Mouse (Mus musculus): ENCODE data around the gene Myadm. TPM values are rescaled to one million over a fixed set of nuclear protein-coding genes. Genes with fewer than 3 reads are reported as not detected.

The Myadm gene
- polyA plus RNA-seq, 1 experiment from 2014 or later, result 37.7 TPM

- Histone ChIP-seq H3K4me1 (ENCODE audit: control insufficient read depth, insufficient read depth, low read length) (peaks cover 7% of the 10 kb centered on the region), H3K9me3 (ENCODE audit: control insufficient read depth, low read length) (no peaks in the 10 kb centered on the region), H3K4me3 (ENCODE audit: low read depth, low read length) (peak overlapping the region; percentile 61), H3K27ac (replicated peaks; ENCODE audit: low read depth, low read length) (peak overlapping the region; percentile 68; the same call in 1 of the 2 replicates), H3K36me3 (ENCODE audit: control insufficient read depth, insufficient read depth, low read length) (no peaks in the 10 kb centered on the region), H3K27me3 (ENCODE audit: control insufficient read depth, insufficient read depth, low read length) (no peaks in the 10 kb centered on the region), H3K9ac (ENCODE audit: low read length) (peak overlapping the region; percentile 80; the same call in 1 of the 2 replicates), H3K4me2 (ENCODE audit: low read depth, severe bottlenecking) (peak overlapping the region; percentile 64)
- DNase-seq (ENCODE audit: low spot score) (no peak), ATAC-seq (ENCODE audit: insufficient number of reproducible peaks, low FRiP score, low TSS enrichment, low read depth) (no peak)
- under 1% methylated on average over 4 of the region's 4 CpGs for WGBS
These were observed 43.3 kb downstream of the Myadm start for GRCm38 (mm10) chr7:3332224-3332615.

- under 1% methylated on average over 64 of the region's 65 CpGs for WGBS
These were observed 44.0 kb downstream of the Myadm start, which contains the start of gene Cacng7 for GRCm38 (mm10) chr7:3332619-3333521. Gene Cacng7, plus strand, starts transcription at chr7:3332955.

GRCm38 (mm10) chr7:3333542-3333941, 44.7 kb downstream of the Myadm start:
- peaks cover 7% of the 10 kb centered on the region for H3K4me1 ChIP-seq (ENCODE audit: control insufficient read depth, insufficient read depth, low read length)
- H3K27ac ChIP-seq (replicated peaks; ENCODE audit: low read depth, low read length), result no peak overlapping the region
- H3K9ac ChIP-seq (ENCODE audit: low read length), result peak overlapping the region; percentile 80
- 13% methylated on average over 5 of the region's 5 CpGs for WGBS
- DNase-seq (ENCODE audit: low spot score) (no peak), ATAC-seq (ENCODE audit: insufficient number of reproducible peaks, low FRiP score, low TSS enrichment, low read depth) (no peak)
- peak overlapping the region; percentile 61 for H3K4me3 ChIP-seq (ENCODE audit: low read depth, low read length)
- H3K27me3 ChIP-seq (ENCODE audit: control insufficient read depth, insufficient read depth, low read length), result no peaks in the 10 kb centered on the region
- no peaks in the 10 kb centered on the region for H3K36me3 ChIP-seq (ENCODE audit: control insufficient read depth, insufficient read depth, low read length)
- peak overlapping the region; percentile 64 for H3K4me2 ChIP-seq (ENCODE audit: low read depth, severe bottlenecking)
- no peaks in the 10 kb centered on the region for H3K9me3 ChIP-seq (ENCODE audit: control insufficient read depth, low read length)

More at GRCm38 (mm10) chr7:3332619-3333521, 44.0 kb downstream of the Myadm start, which contains the start of gene Cacng7:
- Histone ChIP-seq H3K4me1 (ENCODE audit: control insufficient read depth, insufficient read depth, low read length) (peaks cover 7% of the 10 kb centered on the region), H3K9me3 (ENCODE audit: control insufficient read depth, low read length) (no peaks in the 10 kb centered on the region), H3K27me3 (ENCODE audit: control insufficient read depth, insufficient read depth, low read length) (no peaks in the 10 kb centered on the region), H3K36me3 (ENCODE audit: control insufficient read depth, insufficient read depth, low read length) (no peaks in the 10 kb centered on the region), H3K27ac (replicated peaks; ENCODE audit: low read depth, low read length) (peak within 1 kb of the TSS; percentile 68), H3K4me2 (ENCODE audit: low read depth, severe bottlenecking) (peak within 1 kb of the TSS; percentile 64), H3K9ac (ENCODE audit: low read length) (peak within 1 kb of the TSS; percentile 80), H3K4me3 (ENCODE audit: low read depth, low read length) (peak within 1 kb of the TSS; percentile 61)
- DNase-seq (ENCODE audit: low spot score) (peak; percentile 79), ATAC-seq (ENCODE audit: insufficient number of reproducible peaks, low FRiP score, low TSS enrichment, low read depth) (peak; percentile 49)

- Histone ChIP-seq H3K27me3 (ENCODE audit: control insufficient read depth, insufficient read depth, low read length) (no peaks in the 10 kb centered on the region), H3K9me3 (ENCODE audit: control insufficient read depth, low read length) (no peaks in the 10 kb centered on the region), H3K9ac (ENCODE audit: low read length) (no peak overlapping the region), H3K4me3 (ENCODE audit: low read depth, low read length) (no peak overlapping the region), H3K4me1 (ENCODE audit: control insufficient read depth, insufficient read depth, low read length) (peaks cover 7% of the 10 kb centered on the region; the same call in 1 of the 2 replicates), H3K4me2 (ENCODE audit: low read depth, severe bottlenecking) (no peak overlapping the region), H3K36me3 (ENCODE audit: control insufficient read depth, insufficient read depth, low read length) (no peaks in the 10 kb centered on the region), H3K27ac (replicated peaks; ENCODE audit: low read depth, low read length) (no peak overlapping the region)
- DNase-seq (ENCODE audit: low spot score) (no peak), ATAC-seq (ENCODE audit: insufficient number of reproducible peaks, low FRiP score, low TSS enrichment, low read depth) (no peak)
- 66% methylated on average over 17 of the region's 17 CpGs for WGBS
These were observed 47.5 kb downstream of the Myadm start for GRCm38 (mm10) chr7:3336412-3336811.

- no peaks in the 10 kb centered on the region for H3K9me3 ChIP-seq (ENCODE audit: control insufficient read depth, low read length)
- 80% methylated on average over 11 of the region's 11 CpGs for WGBS
- no peak overlapping the region for H3K4me2 ChIP-seq (ENCODE audit: low read depth, severe bottlenecking)
- ATAC-seq (ENCODE audit: insufficient number of reproducible peaks, low FRiP score, low TSS enrichment, low read depth) (no peak), DNase-seq (ENCODE audit: low spot score) (no peak)
- no peak overlapping the region for H3K4me3 ChIP-seq (ENCODE audit: low read depth, low read length)
- no peak overlapping the region for H3K27ac ChIP-seq (replicated peaks; ENCODE audit: low read depth, low read length)
- no peak overlapping the region for H3K9ac ChIP-seq (ENCODE audit: low read length)
- no peaks in the 10 kb centered on the region for H3K36me3 ChIP-seq (ENCODE audit: control insufficient read depth, insufficient read depth, low read length)
- peaks cover 6% of the 10 kb centered on the region; the same call in 1 of the 2 replicates for H3K4me1 ChIP-seq (ENCODE audit: control insufficient read depth, insufficient read depth, low read length)
- H3K27me3 ChIP-seq (ENCODE audit: control insufficient read depth, insufficient read depth, low read length), result no peaks in the 10 kb centered on the region
These were observed 49.5 kb downstream of the Myadm start for GRCm38 (mm10) chr7:3338286-3338935.

- no peak for DNase-seq (ENCODE audit: low spot score)
- Histone ChIP-seq H3K4me3 (ENCODE audit: low read depth, low read length) (no peak overlapping the region), H3K36me3 (ENCODE audit: control insufficient read depth, insufficient read depth, low read length) (no peaks in the 10 kb centered on the region), H3K9me3 (ENCODE audit: control insufficient read depth, low read length) (no peaks in the 10 kb centered on the region), H3K27ac (replicated peaks; ENCODE audit: low read depth, low read length) (no peak overlapping the region), H3K9ac (ENCODE audit: low read length) (no peak overlapping the region), H3K27me3 (ENCODE audit: control insufficient read depth, insufficient read depth, low read length) (no peaks in the 10 kb centered on the region), H3K4me1 (ENCODE audit: control insufficient read depth, insufficient read depth, low read length) (peaks cover under 1% of the 10 kb centered on the region; the same call in 1 of the 2 replicates), H3K4me2 (ENCODE audit: low read depth, severe bottlenecking) (no peak overlapping the region)
- WGBS, result 91% methylated on average over 11 of the region's 11 CpGs
- no peak for ATAC-seq (ENCODE audit: insufficient number of reproducible peaks, low FRiP score, low TSS enrichment, low read depth)
These were observed 50.1 kb downstream of the Myadm start for GRCm38 (mm10) chr7:3339010-3339409.

GRCm38 (mm10) chr7:3343861-3344260, 55.0 kb downstream of the Myadm start:
- no peaks in the 10 kb centered on the region for H3K9me3 ChIP-seq (ENCODE audit: control insufficient read depth, low read length)
- no peaks in the 10 kb centered on the region for H3K4me1 ChIP-seq (ENCODE audit: control insufficient read depth, insufficient read depth, low read length)
- no peak overlapping the region for H3K4me2 ChIP-seq (ENCODE audit: low read depth, severe bottlenecking)
- DNase-seq (ENCODE audit: low spot score), result no peak
- no peaks in the 10 kb centered on the region for H3K27me3 ChIP-seq (ENCODE audit: control insufficient read depth, insufficient read depth, low read length)
- H3K9ac ChIP-seq (ENCODE audit: low read length), result no peak overlapping the region
- no peaks in the 10 kb centered on the region for H3K36me3 ChIP-seq (ENCODE audit: control insufficient read depth, insufficient read depth, low read length)
- H3K27ac ChIP-seq (replicated peaks; ENCODE audit: low read depth, low read length), result no peak overlapping the region
- no peak for ATAC-seq (ENCODE audit: insufficient number of reproducible peaks, low FRiP score, low TSS enrichment, low read depth)
- no peak overlapping the region for H3K4me3 ChIP-seq (ENCODE audit: low read depth, low read length)
- 87% methylated on average over 3 of the region's 3 CpGs for WGBS

- H3K36me3 ChIP-seq (ENCODE audit: control insufficient read depth, insufficient read depth, low read length), result no peaks in the 10 kb centered on the region
- no peak overlapping the region for H3K4me2 ChIP-seq (ENCODE audit: low read depth, severe bottlenecking)
- no peak for ATAC-seq (ENCODE audit: insufficient number of reproducible peaks, low FRiP score, low TSS enrichment, low read depth)
- no peak overlapping the region for H3K9ac ChIP-seq (ENCODE audit: low read length)
- no peaks in the 10 kb centered on the region for H3K4me1 ChIP-seq (ENCODE audit: control insufficient read depth, insufficient read depth, low read length)
- DNase-seq (ENCODE audit: low spot score), result no peak
- H3K9me3 ChIP-seq (ENCODE audit: control insufficient read depth, low read length), result no peaks in the 10 kb centered on the region
- H3K27ac ChIP-seq (replicated peaks; ENCODE audit: low read depth, low read length), result no peak overlapping the region
- no peaks in the 10 kb centered on the region for H3K27me3 ChIP-seq (ENCODE audit: control insufficient read depth, insufficient read depth, low read length)
- H3K4me3 ChIP-seq (ENCODE audit: low read depth, low read length), result no peak overlapping the region
- WGBS, result 91% methylated on average over 3 of the region's 3 CpGs
These were observed 56.4 kb downstream of the Myadm start for GRCm38 (mm10) chr7:3345301-3345700.

Measured in limb, embryonic 11.5 days (tissue).